In the genomic region with DNA sequence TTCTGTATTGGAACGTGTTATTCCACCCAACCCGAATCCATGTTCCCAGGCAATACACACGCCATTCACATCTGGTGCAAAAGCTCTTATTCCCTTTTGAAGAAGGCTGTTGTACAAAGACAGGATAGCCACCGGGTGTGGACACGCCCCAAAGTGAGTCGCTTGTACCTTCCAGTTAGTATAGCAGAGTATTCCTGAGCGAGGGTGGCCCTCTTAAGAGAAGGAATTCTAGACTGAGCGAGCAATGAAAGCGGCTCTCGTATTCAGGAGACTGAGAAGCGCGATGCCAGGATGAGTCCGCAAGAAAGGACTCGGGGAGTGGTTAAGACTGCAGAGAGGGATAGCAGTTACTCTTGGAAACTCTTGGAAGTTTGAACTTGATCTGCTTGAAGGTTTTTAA, we compare ENCODE assay signal across 8 mouse cellular contexts. TPM values are rescaled to one million over a fixed set of nuclear protein-coding genes. Genes with fewer than 3 reads are reported as not detected.
DNase-seq lines count a peak whose midpoint lies in the region; ATAC-seq and TF ChIP-seq lines count a peak whose summit lies in the region.

No protein-coding gene starts in this region.

- no peak overlapping the region for H3K27ac ChIP-seq in forebrain, embryonic 15.5 days (replicated peaks)
- H3K27ac ChIP-seq in macrophage, result peak overlapping the region; percentile 81

- DNase-seq in frontal cortex, postnatal 36 days (ENCODE audit: low spot score in 2 of 2), result no peak
- peak; percentile 49 for DNase-seq in brain, embryonic 14.5 days (ENCODE audit: low read depth)
- DNase-seq in kidney, adult 9 months, result peak; percentile 20
- no peak for DNase-seq in ovary, adult 18-20 months (ENCODE audit: low spot score)
- no peak for DNase-seq in urinary bladder, adult 2 months (ENCODE audit: low spot score)

- H3K79me2 ChIP-seq in macrophage (ENCODE audit: inconsistent target), result peaks cover 34% of the 10 kb centered on the region

- H3K9ac ChIP-seq in forebrain, embryonic 15.5 days (replicated peaks), result peak overlapping the region; percentile 64

- peak; percentile 22; the same call in 1 of the 2 replicates for ATAC-seq in frontal cortex, adult (ENCODE audit: low TSS enrichment)
- ATAC-seq in forebrain, embryonic 15.5 days (replicated peaks), result no peak

- no peaks in the 10 kb centered on the region for H3K36me3 ChIP-seq in forebrain, embryonic 15.5 days
- H3K36me3 ChIP-seq in macrophage (ENCODE audit: inconsistent target), result no peaks in the 10 kb centered on the region

- peak overlapping the region; percentile 90 for H3K4me2 ChIP-seq in forebrain, embryonic 15.5 days (replicated peaks)

- H3K4me1 ChIP-seq in forebrain, embryonic 15.5 days, result peaks cover 29% of the 10 kb centered on the region

- no peaks in the 10 kb centered on the region for H3K27me3 ChIP-seq in forebrain, embryonic 15.5 days

- no peak for TF ChIP-seq POLR2A in brain, embryonic 14.5 days (IDR thresholded peaks at IDR 0.05; ENCODE audit: borderline replicate concordance, extremely low read depth, insufficient read depth, insufficient read length, poor library complexity, severe bottlenecking)

- H3K4me3 ChIP-seq in forebrain, embryonic 15.5 days, result peak overlapping the region; percentile 81
- H3K4me3 ChIP-seq in macrophage (ENCODE audit: inconsistent target), result peak overlapping the region; percentile 51

- WGBS in forebrain, embryonic 15.5 days, result 2% methylated on average over 14 of the region's 14 CpGs
- WGBS in macrophage (ENCODE audit: missing documents), result 9% methylated on average over 14 of the region's 14 CpGs

- no peak for TF ChIP-seq CTCF in brain, embryonic 14.5 days (IDR thresholded peaks at IDR 0.05; ENCODE audit: borderline replicate concordance, extremely low read depth, insufficient read depth, insufficient read length)

- H3K9me3 ChIP-seq in forebrain, embryonic 15.5 days, result no peaks in the 10 kb centered on the region

RNA-seq across cellular contexts. Expression of gene Gxylt1, which starts 1.3 kb away (rescaled TPM):
- 6.8 and 11.1 TPM in 2 replicates for polyA plus RNA-seq in brain, embryonic 14.5 days (2012; rRNA removed)
- 10.5 and 10.8 TPM in 2 replicates for polyA plus RNA-seq in forebrain, embryonic 15.5 days (2015; fragmentation: Nextera tagmentation; extraction: Ambion mirVana)
- 10 to 100 TPM; 10.1 to 32.2 (median 24.0) TPM for total RNA-seq in macrophage (2018; cell fraction: chromatin; rRNA removed)
- total RNA-seq in macrophage (2018; cell fraction: cytosol; rRNA removed), result 10 to 100 TPM; 12.7 to 27.0 (median 18.4) TPM
- 10 to 100 TPM; 20.8 to 53.7 (median 31.5) TPM for total RNA-seq in macrophage (2018; cell fraction: nucleus; rRNA removed)
- polyA plus RNA-seq in macrophage (2018), result 15.2 to 18.2 TPM (median 17.6 TPM) in 3 replicates
- polyA plus RNA-seq in urinary bladder, adult 2 months (2012; rRNA removed), result 5.9 and 8.2 TPM in 2 replicates

Comparison
In these comparisons a context has a peak if more than half of its experiments do, and no peak if none do; other contexts are left out.
1. DNase-seq: peak in brain, embryonic 14.5 days (single experiment) and kidney, adult 9 months (single experiment); none in frontal cortex, postnatal 36 days (0 of 2), ovary, adult 18-20 months (single experiment) and urinary bladder, adult 2 months (single experiment).